Mouse (Mus musculus): ENCODE results near the gene Etl4.

- no peak for TF ChIP-seq CTCF (IDR thresholded peaks at IDR 0.05; ENCODE audit: control insufficient read depth, insufficient read depth, low read length)
- TF ChIP-seq POLR2A (IDR thresholded peaks at IDR 0.05; ENCODE audit: borderline replicate concordance, control insufficient read depth, low read depth, low read length), result no peak
Observed at GRCm38 (mm10) chr2:20216275-20216674, 306.7 kb downstream of the Etl4 start.

Measured in bone marrow, adult 2 months (tissue).